22 mouse cellular contexts compared by ENCODE assay signal in the genomic region with DNA sequence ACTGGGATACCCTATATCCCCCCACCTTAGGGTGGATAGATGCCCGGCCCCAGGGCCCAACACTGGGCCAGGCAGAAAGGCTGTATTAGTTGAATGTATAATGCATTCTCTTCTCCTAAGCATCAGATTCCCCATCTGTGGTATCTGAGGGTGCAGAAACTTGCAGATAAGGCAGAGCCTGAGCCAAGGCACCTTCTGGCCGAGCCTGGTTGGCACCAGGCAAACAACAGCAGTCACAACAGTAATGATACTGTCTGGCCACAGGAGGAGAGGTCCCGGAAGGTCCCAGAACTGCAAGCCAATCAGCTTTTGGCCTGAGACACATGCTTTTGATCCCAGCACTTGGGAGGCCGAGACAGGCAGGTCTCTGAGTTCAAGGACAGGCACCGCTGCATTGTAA. TPM values are rescaled to one million over a fixed set of nuclear protein-coding genes. Genes with fewer than 3 reads are reported as not detected.
DNase-seq lines count a peak whose midpoint lies in the region; ATAC-seq lines count a peak whose summit lies in the region.
"Had no signal": no experiment of that assay in that cellular context is flagged by ENCODE, and none has a peak within 500 bp of the region (broad histone marks: within the 10 kb centered on the region; RNA-seq: fewer than 3 reads in every experiment).

No protein-coding gene starts in this region.

- DNase-seq in spleen, postnatal 4 days (ENCODE audit: low spot score in 2 of 2): no peak
- DNase-seq in cerebellum, adult 9-10 months: no peak
- DNase-seq: adrenal gland, adult 2 months; adrenal gland, adult 8-10 months; adrenal gland, postnatal 10 days; adrenal gland, postnatal 14 days; adrenal gland, postnatal 25 days; adrenal gland, postnatal 36 days; B cell, adult 2 months; cerebellum, adult 11 months; cerebellum, adult 11-12 months; cerebellum, adult 18-20 months had no signal

- ATAC-seq in megakaryocyte progenitor cell, adult 5-6 weeks (replicated peaks; ENCODE audit: poor library complexity): peak; percentile 55
- ATAC-seq in megakaryocyte-erythroid progenitor cell, adult 5-6 weeks (replicated peaks; ENCODE audit: low FRiP score, low TSS enrichment, poor library complexity, severe bottlenecking): peak; percentile 53
- ATAC-seq: activated CD4-positive, CD25-positive, alpha-beta regulatory T cell, adult 4 months; CD4-positive, CD25-positive, alpha-beta regulatory T cell, adult 4 months; Patski had no signal

RNA-seq across cellular contexts. Expression of gene Tcf3, which starts 22.2 kb away (rescaled TPM):
- total RNA-seq in megakaryocyte progenitor cell, adult 5-6 weeks (2015): 29.9 and 35.3 TPM in 2 replicates
- total RNA-seq in megakaryocyte progenitor cell, adult 5-6 weeks (2017): 33.5 and 51.0 TPM in 2 replicates
- total RNA-seq in megakaryocyte-erythroid progenitor cell, adult 5-6 weeks (2014; fragmentation: Nextera tagmentation): 154 and 175 TPM in 2 replicates
- total RNA-seq in megakaryocyte-erythroid progenitor cell, adult 5-6 weeks (2017): 57.9 and 99.8 TPM in 2 replicates

RNA-seq across cellular contexts. Expression of gene Onecut3, which starts 38.9 kb away (rescaled TPM):
- total RNA-seq in megakaryocyte progenitor cell, adult 5-6 weeks (2015): not detected in 2 replicates
- total RNA-seq in megakaryocyte progenitor cell, adult 5-6 weeks (2017): not detected in 2 replicates
- not detected in 2 replicates for total RNA-seq in megakaryocyte-erythroid progenitor cell, adult 5-6 weeks (2014; fragmentation: Nextera tagmentation)
- not detected in 2 replicates for total RNA-seq in megakaryocyte-erythroid progenitor cell, adult 5-6 weeks (2017)
- total RNA-seq: adrenal gland, adult 18-20 months; adrenal gland, adult 2 months; adrenal gland, adult 8-10 months; adrenal gland, postnatal 10 days; adrenal gland, postnatal 14 days; adrenal gland, postnatal 25 days; adrenal gland, postnatal 36 days; adrenal gland, postnatal 4 days; CH12.LX; ES-E14; MEL had no signal

RNA-seq across cellular contexts. Expression of gene Uqcr11, which starts 49.1 kb away (rescaled TPM):
- total RNA-seq in megakaryocyte progenitor cell, adult 5-6 weeks (2015): 202 and 210 TPM in 2 replicates
- total RNA-seq in megakaryocyte progenitor cell, adult 5-6 weeks (2017): 184 and 263 TPM in 2 replicates
- 485 and 702 TPM in 2 replicates for total RNA-seq in megakaryocyte-erythroid progenitor cell, adult 5-6 weeks (2014; fragmentation: Nextera tagmentation)
- 241 and 254 TPM in 2 replicates for total RNA-seq in megakaryocyte-erythroid progenitor cell, adult 5-6 weeks (2017)

RNA-seq across cellular contexts. Expression of gene Mbd3, which starts 56.3 kb away (rescaled TPM):
- 91.1 and 96.6 TPM in 2 replicates for total RNA-seq in megakaryocyte progenitor cell, adult 5-6 weeks (2015)
- 82.8 and 90.8 TPM in 2 replicates for total RNA-seq in megakaryocyte progenitor cell, adult 5-6 weeks (2017)
- 105 and 113 TPM in 2 replicates for total RNA-seq in megakaryocyte-erythroid progenitor cell, adult 5-6 weeks (2014; fragmentation: Nextera tagmentation)
- 80.0 and 93.8 TPM in 2 replicates for total RNA-seq in megakaryocyte-erythroid progenitor cell, adult 5-6 weeks (2017)
